Mouse (Mus musculus): ENCODE data around the gene Cacnb2.

DNA sequence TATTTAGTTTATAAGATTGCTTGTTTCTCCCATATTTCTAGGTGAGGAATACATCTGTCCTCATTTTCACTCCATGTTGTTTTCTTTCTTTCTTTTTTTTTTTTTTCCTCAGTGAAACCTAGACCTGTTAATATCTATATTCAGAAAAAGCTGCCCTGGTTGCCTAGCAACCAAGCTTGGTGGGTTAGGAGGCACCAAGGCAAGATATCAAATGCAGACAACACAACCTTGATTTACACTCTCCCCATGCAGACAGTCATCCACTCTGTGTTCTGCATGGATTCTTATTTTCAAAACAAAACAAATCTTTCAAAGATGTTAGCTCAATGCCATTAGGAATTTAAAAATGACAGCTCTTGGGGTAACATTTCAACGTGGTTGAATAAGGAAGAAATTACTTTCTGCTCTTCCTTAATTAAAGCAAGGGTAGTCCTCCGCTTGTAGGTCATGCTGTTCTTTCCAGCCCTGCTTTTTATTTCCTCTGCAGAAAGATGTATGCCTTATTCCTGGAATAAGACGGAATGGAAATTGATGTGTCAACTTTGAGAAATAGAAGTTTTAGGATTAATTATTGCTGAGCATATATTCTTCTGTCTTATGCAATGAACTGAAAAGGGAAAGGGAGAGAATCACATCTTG is 172.1 kb downstream of the Cacnb2 start:
- TF ChIP-seq CTCF (IDR thresholded peaks at IDR 0.05; ENCODE audit: borderline replicate concordance, extremely low read depth, insufficient read depth, insufficient read length) (no peak), POLR2A (IDR thresholded peaks at IDR 0.05; ENCODE audit: borderline replicate concordance, extremely low read depth, insufficient read depth, insufficient read length, poor library complexity, severe bottlenecking) (no peak)
